Mouse (Mus musculus) stomach, embryonic 16.5 days (tissue): ENCODE measurements around the gene Arid3b. TPM values are rescaled to one million over a fixed set of nuclear protein-coding genes. Genes with fewer than 3 reads are reported as not detected.
A peak's percentile ranks its signal among the peaks of the same experiment; 100 is the strongest.
"Not testable (repeated sequence)": the region's sequence is repeated elsewhere in the genome, so short reads cannot be mapped to it uniquely, and the experiment has no call there.

ENCODE experiments used
- ATAC-seq: fragments of 200-750 bp; cut with Nextera tagmentation; 2 replicates; pipeline ENCODE4 v1.8.0; 2017; ENCODE audit warnings: moderate number of reproducible peaks, moderate TSS enrichment; ENCODE audit not compliant: insufficient read depth, low FRiP score
- H3K27ac ChIP-seq: fragments of 300-500 bp; sonication (generic); 2 replicates; pipeline ENCODE4 v1.5.1; 2014; ENCODE audit warnings: low read length
- H3K27me3 ChIP-seq: fragments of 300-500 bp; sonication (generic); 2 replicates; pipeline ENCODE4 v1.6.1; 2014; ENCODE audit warnings: low read length, control low read depth, mixed read lengths; ENCODE audit not compliant: control insufficient read depth, insufficient read depth
- H3K36me3 ChIP-seq: fragments of 300-500 bp; sonication (generic); 2 replicates; pipeline ENCODE4 v1.6.1; 2014; ENCODE audit warnings: low read length; ENCODE audit not compliant: control insufficient read depth, insufficient read depth
- H3K4me1 ChIP-seq: fragments of 300-500 bp; sonication (generic); 2 replicates; pipeline ENCODE4 v1.6.1; 2014; ENCODE audit warnings: low read length, control low read depth, mixed read lengths; ENCODE audit not compliant: control insufficient read depth, insufficient read depth
- H3K4me2 ChIP-seq: fragments of 300-500 bp; sonication (generic); 2 replicates; pipeline ENCODE4 v1.6.1; 2014; ENCODE audit warnings: low read depth, low read length, mixed read lengths
- H3K4me3 ChIP-seq: fragments of 300-500 bp; sonication (generic); replicated peaks from 2 replicates; pipeline ENCODE4 v1.5.1; 2014; ENCODE audit warnings: mild to moderate bottlenecking, low read length
- H3K9ac ChIP-seq: fragments of 300-500 bp; sonication (generic); 2 replicates; pipeline ENCODE4 v1.6.1; 2014; ENCODE audit warnings: low read length
- H3K9me3 ChIP-seq: fragments of 300-500 bp; sonication (generic); replicated peaks from 2 replicates; pipeline ENCODE4 v1.6.1; 2016; ENCODE audit warnings: low read length, control low read depth; ENCODE audit not compliant: control insufficient read depth
- WGBS: fragments of 180-500 bp; shearing (Covaris S2); extraction: QIAGEN DNeasy Blood & Tissue Kit; methylation state at CpG from one replicate; pipeline ENCODE4 v1.1.7; 2014; 5-methylcytosine and 5-hydroxymethylcytosine counted together
- polyA plus RNA-seq: library from polyadenylated mRNA; unstranded; fragments of >200 nt; fragmentation: Nextera tagmentation; extraction: Ambion mirVana; gene quantifications from 2 replicates; pipeline ENCODE4 v1.2.1, GENCODE M21; 2015

The Arid3b gene
- polyA plus RNA-seq, result 4.2 and 4.5 TPM in 2 replicates

GRCm38 (mm10) chr9:57836581-57837170, at the start of gene Arid3b:
Gene Arid3b, minus strand, starts transcription at chr9:57836793.
- peaks cover 15% of the 10 kb centered on the region for H3K4me1 ChIP-seq
- H3K27ac ChIP-seq, result peak within 1 kb of the TSS; percentile 55; the same call in 1 of the 2 replicates

GRCm38 (mm10) chr9:57883413-57883812, 46.8 kb upstream of the Arid3b start:
- Histone ChIP-seq H3K27me3 (no peaks in the 10 kb centered on the region), H3K4me2 (no peak overlapping the region), H3K9ac (no peak overlapping the region), H3K27ac (no peak overlapping the region), H3K4me1 (no peaks in the 10 kb centered on the region), H3K36me3 (no peaks in the 10 kb centered on the region), H3K9me3 (no peaks in the 10 kb centered on the region), H3K4me3 (no peak overlapping the region)
- no peak for ATAC-seq
- WGBS, result 61% methylated on average over 1 of the region's 1 CpGs

More at GRCm38 (mm10) chr9:57836581-57837170, at the start of gene Arid3b:
- peak within 1 kb of the TSS; percentile 83 for H3K9ac ChIP-seq
- H3K4me2 ChIP-seq, result peak within 1 kb of the TSS; percentile 89
- no peaks in the 10 kb centered on the region for H3K9me3 ChIP-seq
- peaks cover 8% of the 10 kb centered on the region; the same call in 1 of the 2 replicates for H3K27me3 ChIP-seq
- peak within 1 kb of the TSS; percentile 85 for H3K4me3 ChIP-seq
- under 1% methylated on average over 43 of the region's 45 CpGs for WGBS
- H3K36me3 ChIP-seq, result no peaks in the 10 kb centered on the region
- ATAC-seq, result peak; percentile 100

- H3K36me3 ChIP-seq, H3K27ac ChIP-seq, H3K9ac ChIP-seq, H3K4me2 ChIP-seq, H3K4me3 ChIP-seq, H3K9me3 ChIP-seq, H3K4me1 ChIP-seq, H3K27me3 ChIP-seq, ATAC-seq: not testable (repeated sequence)
- WGBS, result 86% methylated on average over 2 of the region's 2 CpGs
Observed at GRCm38 (mm10) chr9:57881781-57882180, 45.2 kb upstream of the Arid3b start.

GRCm38 (mm10) chr9:57880278-57880677, 43.7 kb upstream of the Arid3b start:
- H3K27me3 ChIP-seq, result no peaks in the 10 kb centered on the region
- WGBS, result 23% methylated on average over 4 of the region's 4 CpGs
- H3K4me2 ChIP-seq, result no peak overlapping the region
- no peak overlapping the region for H3K4me3 ChIP-seq
- no peak overlapping the region for H3K27ac ChIP-seq
- H3K36me3 ChIP-seq, result no peaks in the 10 kb centered on the region
- no peaks in the 10 kb centered on the region for H3K4me1 ChIP-seq
- no peaks in the 10 kb centered on the region for H3K9me3 ChIP-seq
- no peak for ATAC-seq
- H3K9ac ChIP-seq, result no peak overlapping the region

- ATAC-seq, result no peak
- no peaks in the 10 kb centered on the region for H3K36me3 ChIP-seq
- H3K4me1 ChIP-seq, result no peaks in the 10 kb centered on the region
- no peak overlapping the region for H3K27ac ChIP-seq
- no peak overlapping the region for H3K9ac ChIP-seq
- H3K9me3 ChIP-seq, result no peaks in the 10 kb centered on the region
- no peak overlapping the region for H3K4me2 ChIP-seq
- no peak overlapping the region for H3K4me3 ChIP-seq
- H3K27me3 ChIP-seq, result no peaks in the 10 kb centered on the region
- WGBS, result 48% methylated on average over 3 of the region's 3 CpGs
Observed at GRCm38 (mm10) chr9:57879213-57879612, 42.6 kb upstream of the Arid3b start.

- H3K4me1 ChIP-seq, result no peaks in the 10 kb centered on the region
- no peak overlapping the region for H3K27ac ChIP-seq
- no peak overlapping the region for H3K4me2 ChIP-seq
- ATAC-seq, result no peak
- no peaks in the 10 kb centered on the region for H3K27me3 ChIP-seq
- 55% methylated on average over 3 of the region's 3 CpGs for WGBS
- H3K9ac ChIP-seq, result no peak overlapping the region
- no peaks in the 10 kb centered on the region for H3K9me3 ChIP-seq
- H3K4me3 ChIP-seq, result no peak overlapping the region
- H3K36me3 ChIP-seq, result no peaks in the 10 kb centered on the region
Observed at GRCm38 (mm10) chr9:57874994-57875393, 38.4 kb upstream of the Arid3b start.

GRCm38 (mm10) chr9:57874134-57874533, 37.5 kb upstream of the Arid3b start:
- no peak for ATAC-seq
- Histone ChIP-seq H3K4me3 (no peak overlapping the region), H3K4me1 (no peaks in the 10 kb centered on the region), H3K27me3 (no peaks in the 10 kb centered on the region), H3K9me3 (no peaks in the 10 kb centered on the region), H3K9ac (no peak overlapping the region), H3K4me2 (no peak overlapping the region), H3K36me3 (no peaks in the 10 kb centered on the region), H3K27ac (no peak overlapping the region)
- WGBS, result 71% methylated on average over 5 of the region's 5 CpGs

GRCm38 (mm10) chr9:57870273-57870816, 33.8 kb upstream of the Arid3b start:
- Histone ChIP-seq H3K36me3 (no peaks in the 10 kb centered on the region), H3K9ac (no peak overlapping the region), H3K9me3 (no peaks in the 10 kb centered on the region), H3K4me1 (no peaks in the 10 kb centered on the region), H3K4me3 (no peak overlapping the region), H3K27me3 (no peaks in the 10 kb centered on the region), H3K4me2 (no peak overlapping the region), H3K27ac (no peak overlapping the region)
- no peak for ATAC-seq
- WGBS, result 28% methylated on average over 2 of the region's 2 CpGs

GRCm38 (mm10) chr9:57868767-57869166, 32.2 kb upstream of the Arid3b start:
- no peak overlapping the region for H3K4me2 ChIP-seq
- no peak overlapping the region for H3K9ac ChIP-seq
- no peaks in the 10 kb centered on the region for H3K4me1 ChIP-seq
- 73% methylated on average over 6 of the region's 6 CpGs for WGBS
- no peak for ATAC-seq
- H3K27ac ChIP-seq, result no peak overlapping the region
- no peaks in the 10 kb centered on the region for H3K9me3 ChIP-seq
- no peak overlapping the region for H3K4me3 ChIP-seq
- no peaks in the 10 kb centered on the region for H3K27me3 ChIP-seq
- no peaks in the 10 kb centered on the region for H3K36me3 ChIP-seq
